Mouse (Mus musculus): ENCODE data around the gene Dync1i1.

DNA sequence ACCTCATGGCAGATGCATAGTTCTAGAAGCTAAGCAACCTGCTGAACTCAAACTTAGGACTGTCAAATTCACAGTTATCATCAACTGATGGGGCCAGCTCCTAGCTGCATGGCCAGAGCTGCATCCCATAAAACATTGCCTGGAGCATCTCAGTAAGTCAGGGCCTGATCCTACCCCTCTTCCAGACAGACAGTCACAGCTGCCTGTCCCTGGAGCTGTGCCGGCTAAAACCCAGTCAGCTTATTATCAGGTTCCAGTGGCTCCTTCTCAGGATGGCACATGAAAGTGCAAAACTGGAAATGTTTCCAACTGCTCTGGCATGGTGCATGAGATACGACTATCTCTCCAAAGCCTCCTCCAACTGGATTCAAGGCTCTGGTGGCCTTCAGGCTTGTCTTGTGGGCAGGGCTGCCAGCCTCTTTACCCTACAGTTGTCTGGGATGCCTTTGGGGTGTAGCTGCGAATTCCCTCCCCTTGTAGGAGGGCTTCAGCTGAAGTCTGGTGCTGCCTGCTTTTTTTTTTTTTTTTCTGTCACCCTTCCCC is 15.3 kb upstream of the Dync1i1 start:
- TF ChIP-seq CTCF (IDR thresholded peaks at IDR 0.05) = no peak
- TF ChIP-seq POLR2A (IDR thresholded peaks at IDR 0.05; ENCODE audit: insufficient read depth, low read depth, low read length) = no peak
